Mouse (Mus musculus) liver, embryonic 14.5 days (tissue): ENCODE results near the gene Hexim2. TPM values are rescaled to one million over a fixed set of nuclear protein-coding genes. Genes with fewer than 3 reads are reported as not detected.

Source experiments
- ATAC-seq: fragments of 200-750 bp; cut with Nextera tagmentation; 2 replicates; pipeline ENCODE4 v1.8.0; 2017; ENCODE audit warnings: moderate number of reproducible peaks, mild to moderate bottlenecking, moderate library complexity; ENCODE audit not compliant: insufficient read depth
- DNase-seq, 3 experiments: peaks; one replicate each; pipeline ENCODE4 v3.0.0-alpha.2; 2012 to 2013; ENCODE audit warnings: low read depth in 3 of 3, low spot score in 3 of 3
- H3K27ac ChIP-seq: fragments of 300-500 bp; sonication (generic); 2 replicates; pipeline ENCODE4 v1.5.1; 2014; ENCODE audit warnings: moderate library complexity, mild to moderate bottlenecking, control low read depth, inconsistent platforms
- H3K27me3 ChIP-seq: fragments of 300-500 bp; sonication (generic); 2 replicates; pipeline ENCODE4 v1.6.1; 2014; ENCODE audit warnings: mild to moderate bottlenecking, low read length, moderate library complexity; ENCODE audit not compliant: control insufficient read depth, insufficient read depth
- H3K36me3 ChIP-seq: fragments of 300-500 bp; sonication (generic); replicated peaks from 2 replicates; pipeline ENCODE4 v1.6.1; 2014; ENCODE audit warnings: low read depth; ENCODE audit not compliant: control insufficient read depth, insufficient read depth
- H3K4me1 ChIP-seq, 2 experiments: fragments of 200-500 bp in 1 of 2; fragments of 300-500 bp in 1 of 2; sonication (generic) in 1 of 2; replicated peaks; 2 replicates each; pipeline ENCODE4 v1.6.1; 2012 to 2014; ENCODE audit warnings: antibody characterized with exemption in 1 of 2, inconsistent platforms in 1 of 2, low read length in 1 of 2; ENCODE audit not compliant: control insufficient read depth in 2 of 2, insufficient read depth in 2 of 2
- H3K4me2 ChIP-seq: fragments of 300-500 bp; sonication (generic); 2 replicates; pipeline ENCODE4 v1.6.1; 2014; ENCODE audit warnings: low read depth, mild to moderate bottlenecking, control low read depth, moderate library complexity
- H3K4me3 ChIP-seq, 2 experiments: fragments of 200-500 bp in 1 of 2; fragments of 300-500 bp in 1 of 2; sonication (generic) in 1 of 2; 2 replicates each; pipeline ENCODE4 v1.5.1; 2012 to 2014; ENCODE audit warnings: low read depth in 2 of 2, low read length in 2 of 2, mild to moderate bottlenecking in 2 of 2, control low read depth in 1 of 2, inconsistent platforms in 1 of 2, moderate library complexity in 1 of 2; ENCODE audit not compliant: insufficient read depth in 1 of 2
- H3K9ac ChIP-seq: fragments of 300-500 bp; sonication (generic); replicated peaks from 2 replicates; pipeline ENCODE4 v1.6.1; 2014; ENCODE audit warnings: mild to moderate bottlenecking, control low read depth, moderate library complexity
- H3K9me3 ChIP-seq: fragments of 300-500 bp; sonication (generic); 2 replicates; pipeline ENCODE4 v1.6.1; 2016; ENCODE audit warnings: low read length, mixed read lengths; ENCODE audit not compliant: control insufficient read depth
- CTCF ChIP-seq: IDR thresholded peaks from 2 replicates; pipeline ENCODE4 v1.5.1; 2016; ENCODE audit warnings: antibody characterized with exemption, low read depth, control low read depth
- EP300 ChIP-seq: IDR thresholded peaks from 2 replicates; pipeline ENCODE4 v1.6.1; 2016; ENCODE audit warnings: antibody characterized with exemption, low read depth
- WGBS: fragments of 180-500 bp; shearing (Covaris S2); extraction: QIAGEN DNeasy Blood & Tissue Kit; methylation state at CpG from one replicate; pipeline ENCODE4 v1.1.7; 2014; ENCODE audit not compliant: insufficient replicate concordance; 5-methylcytosine and 5-hydroxymethylcytosine counted together
- polyA plus RNA-seq, 2 experiments: library from polyadenylated mRNA; depleted of rRNA in 1 of 2; stranded (reverse) in 1 of 2; unstranded in 1 of 2; fragments of >200 nt; fragmentation: Nextera tagmentation in 1 of 2; extraction: Ambion mirVana in 1 of 2; gene quantifications; 2 replicates each; pipeline versions ENCODE4 v1.2.1 to v1.2.3; 2012 to 2014

The Hexim2 gene
- polyA plus RNA-seq, 2 experiments: 3.4 to 3.5 TPM

GRCm38 (mm10) chr11:103168690-103169390 lies 36.6 kb downstream of the Hexim2 start:
- Histone ChIP-seq H3K4me2 (no peak overlapping the region), H3K27ac (no peak overlapping the region), H3K9ac (no peak overlapping the region), H3K9me3 (no peaks in the 10 kb centered on the region), H3K36me3 (no peaks in the 10 kb centered on the region), H3K27me3 (peaks cover 26% of the 10 kb centered on the region), H3K4me3 (no peak overlapping the region), H3K4me1 (peaks cover 0 to 5% of the 10 kb centered on the region in 2 experiments; a peak in 2 of 4 replicates)
- WGBS: 21% methylated on average over 9 of the region's 9 CpGs
- ATAC-seq (no peak), DNase-seq (peak in 1 of 3 experiments; percentile 40)
- no peak for TF ChIP-seq EP300
- peak; percentile 92 for TF ChIP-seq CTCF

GRCm38 (mm10) chr11:103169664-103170063 lies 37.4 kb downstream of the Hexim2 start:
- Histone ChIP-seq H3K9me3 (no peaks in the 10 kb centered on the region), H3K27ac (no peak overlapping the region), H3K4me3 (no peak overlapping the region), H3K9ac (no peak overlapping the region), H3K4me1 (peaks cover 0 to 6% of the 10 kb centered on the region in 2 experiments; a peak in 2 of 4 replicates), H3K27me3 (peaks cover 26% of the 10 kb centered on the region), H3K4me2 (no peak overlapping the region), H3K36me3 (no peaks in the 10 kb centered on the region)
- no peak for ATAC-seq
- WGBS: 62% methylated on average over 5 of the region's 5 CpGs
- no peak for DNase-seq
- TF ChIP-seq EP300 (no peak), CTCF (no peak)

GRCm38 (mm10) chr11:103170111-103170493 lies 37.9 kb downstream of the Hexim2 start:
- H3K9ac ChIP-seq: no peak overlapping the region
- no peaks in the 10 kb centered on the region for H3K36me3 ChIP-seq
- no peak for ATAC-seq
- H3K27ac ChIP-seq: no peak overlapping the region
- peak overlapping the region; percentile 47; the same call in 1 of the 2 replicates for H3K4me2 ChIP-seq
- 37% methylated on average over 3 of the region's 3 CpGs for WGBS
- no peak for DNase-seq
- H3K27me3 ChIP-seq: peaks cover 26% of the 10 kb centered on the region
- TF ChIP-seq CTCF: no peak
- no peak for TF ChIP-seq EP300
- H3K4me3 ChIP-seq: no peak overlapping the region
- peaks cover 0 to 7% of the 10 kb centered on the region in 2 experiments; a peak in 2 of 4 replicates for H3K4me1 ChIP-seq
- no peaks in the 10 kb centered on the region for H3K9me3 ChIP-seq

GRCm38 (mm10) chr11:103170494-103171285 lies 38.5 kb downstream of the Hexim2 start, which contains the start of gene Fmnl1:
Gene Fmnl1 (plus strand): TSS chr11:103171107.
- Histone ChIP-seq H3K27me3 (peaks cover 26% of the 10 kb centered on the region), H3K4me2 (peak within 1 kb of the TSS; percentile 47), H3K4me3 (peak within 1 kb of the TSS; percentile 38 to 40), H3K4me1 (peaks cover 0 to 9% of the 10 kb centered on the region in 2 experiments; a peak in 2 of 4 replicates), H3K36me3 (no peaks in the 10 kb centered on the region), H3K9me3 (no peaks in the 10 kb centered on the region), H3K9ac (no peak within 1 kb of the TSS; the same call in 1 of the 2 replicates), H3K27ac (no peak within 1 kb of the TSS)
- TF ChIP-seq CTCF (no peak), EP300 (no peak)
- DNase-seq (no peak), ATAC-seq (no peak)
- WGBS: 1% methylated on average over 59 of the region's 84 CpGs

GRCm38 (mm10) chr11:103171286-103171620 lies 39.0 kb downstream of the Hexim2 start:
- no peak for DNase-seq
- peaks cover 0 to 11% of the 10 kb centered on the region in 2 experiments; a peak in 2 of 4 replicates for H3K4me1 ChIP-seq
- H3K36me3 ChIP-seq: no peaks in the 10 kb centered on the region
- H3K9ac ChIP-seq: no peak overlapping the region; the same call in 1 of the 2 replicates
- 1% methylated on average over 22 of the region's 23 CpGs for WGBS
- peak overlapping the region; percentile 47 for H3K4me2 ChIP-seq
- no peaks in the 10 kb centered on the region for H3K9me3 ChIP-seq
- TF ChIP-seq CTCF: no peak
- no peak for TF ChIP-seq EP300
- H3K4me3 ChIP-seq: peak overlapping the region; percentile 38 to 40
- peaks cover 26% of the 10 kb centered on the region for H3K27me3 ChIP-seq
- H3K27ac ChIP-seq: no peak overlapping the region
- no peak for ATAC-seq
